Mouse (Mus musculus): ENCODE data around the gene Mospd2. TPM values are rescaled to one million over a fixed set of nuclear protein-coding genes. Genes with fewer than 3 reads are reported as not detected.
A peak's percentile ranks its signal among the peaks of the same experiment; 100 is the strongest.

Gene Mospd2
- 16.8 and 17.0 TPM in 2 replicates for polyA plus RNA-seq (2014; fragmentation: Nextera tagmentation; extraction: Ambion mirVana)

- Histone ChIP-seq H3K9ac (ENCODE audit: low read length) (peak within 1 kb of the TSS; percentile 60), H3K36me3 (ENCODE audit: control insufficient read depth, insufficient read depth, low read length) (no peaks in the 10 kb centered on the region), H3K27me3 (ENCODE audit: control insufficient read depth, insufficient read depth, low read length) (no peaks in the 10 kb centered on the region), H3K27ac (ENCODE audit: low read depth, low read length) (no peak within 1 kb of the TSS), H3K4me2 (peak within 1 kb of the TSS; percentile 47), H3K4me3 (ENCODE audit: low read depth, low read length) (peak within 1 kb of the TSS; percentile 50), H3K4me1 (ENCODE audit: control insufficient read depth, insufficient read depth, low read length) (no peaks in the 10 kb centered on the region), H3K9me3 (ENCODE audit: control insufficient read depth, low read length) (no peaks in the 10 kb centered on the region)
- ATAC-seq (ENCODE audit: low FRiP score) (peak; percentile 100), DNase-seq (ENCODE audit: low spot score, missing footprints) (peak; percentile 92)
- WGBS, result 22% methylated on average over 25 of the region's 26 CpGs
These were observed at the start of gene Mospd2, which contains the start of gene Fancb for GRCm38 (mm10) chrX:164980193-164980775. Gene Mospd2, minus strand, starts transcription at chrX:164980375. Gene Fancb, plus strand, starts transcription at chrX:164980592.

- no peaks in the 10 kb centered on the region for H3K36me3 ChIP-seq (ENCODE audit: control insufficient read depth, insufficient read depth, low read length)
- peaks cover 2% of the 10 kb centered on the region; the same call in 1 of the 2 replicates for H3K27me3 ChIP-seq (ENCODE audit: control insufficient read depth, insufficient read depth, low read length)
- no peaks in the 10 kb centered on the region for H3K9me3 ChIP-seq (ENCODE audit: control insufficient read depth, low read length)
- H3K4me2 ChIP-seq, result no peak within 1 kb of the TSS
- ATAC-seq (ENCODE audit: low FRiP score) (no peak), DNase-seq (ENCODE audit: low spot score, missing footprints) (no peak)
- no peak within 1 kb of the TSS for H3K4me3 ChIP-seq (ENCODE audit: low read depth, low read length)
- H3K27ac ChIP-seq (ENCODE audit: low read depth, low read length), result no peak within 1 kb of the TSS
- H3K4me1 ChIP-seq (ENCODE audit: control insufficient read depth, insufficient read depth, low read length), result no peaks in the 10 kb centered on the region
- no peak within 1 kb of the TSS for H3K9ac ChIP-seq (ENCODE audit: low read length)
These were observed 24.7 kb upstream of the Mospd2 start, which contains the start of gene Gm17604 for GRCm38 (mm10) chrX:165004779-165005324. Gene Gm17604, minus strand, starts transcription at chrX:165004829.

- whole genome bisulfite sequencing, result 51% methylated on average over 4 of the region's 4 CpGs
- Histone ChIP-seq H3K4me1 (ENCODE audit: control insufficient read depth, insufficient read depth, low read length) (no peaks in the 10 kb centered on the region), H3K36me3 (ENCODE audit: control insufficient read depth, insufficient read depth, low read length) (no peaks in the 10 kb centered on the region), H3K9ac (ENCODE audit: low read length) (no peak overlapping the region), H3K4me3 (ENCODE audit: low read depth, low read length) (no peak overlapping the region), H3K27ac (ENCODE audit: low read depth, low read length) (no peak overlapping the region), H3K4me2 (no peak overlapping the region), H3K9me3 (ENCODE audit: control insufficient read depth, low read length) (no peaks in the 10 kb centered on the region), H3K27me3 (ENCODE audit: control insufficient read depth, insufficient read depth, low read length) (peaks cover 2% of the 10 kb centered on the region)
- DNase-seq (ENCODE audit: low spot score, missing footprints) (no peak), ATAC-seq (ENCODE audit: low FRiP score) (no peak)
These were observed 23.0 kb upstream of the Mospd2 start for GRCm38 (mm10) chrX:165003141-165003540.

- Histone ChIP-seq H3K27me3 (ENCODE audit: control insufficient read depth, insufficient read depth, low read length) (no peaks in the 10 kb centered on the region), H3K4me3 (ENCODE audit: low read depth, low read length) (no peak overlapping the region), H3K9ac (ENCODE audit: low read length) (no peak overlapping the region), H3K4me2 (no peak overlapping the region; the same call in 1 of the 2 replicates), H3K4me1 (ENCODE audit: control insufficient read depth, insufficient read depth, low read length) (no peaks in the 10 kb centered on the region), H3K36me3 (ENCODE audit: control insufficient read depth, insufficient read depth, low read length) (no peaks in the 10 kb centered on the region), H3K9me3 (ENCODE audit: control insufficient read depth, low read length) (no peaks in the 10 kb centered on the region), H3K27ac (ENCODE audit: low read depth, low read length) (no peak overlapping the region)
- ATAC-seq (ENCODE audit: low FRiP score) (no peak), DNase-seq (ENCODE audit: low spot score, missing footprints) (no peak)
- WGBS, result 89% methylated on average over 2 of the region's 2 CpGs
These were observed 1.3 kb downstream of the Mospd2 start for GRCm38 (mm10) chrX:164978866-164979265.

- Histone ChIP-seq H3K9me3 (ENCODE audit: control insufficient read depth, low read length) (no peaks in the 10 kb centered on the region), H3K4me2 (no peak overlapping the region), H3K9ac (ENCODE audit: low read length) (no peak overlapping the region), H3K27me3 (ENCODE audit: control insufficient read depth, insufficient read depth, low read length) (no peaks in the 10 kb centered on the region), H3K4me3 (ENCODE audit: low read depth, low read length) (no peak overlapping the region), H3K36me3 (ENCODE audit: control insufficient read depth, insufficient read depth, low read length) (no peaks in the 10 kb centered on the region), H3K27ac (ENCODE audit: low read depth, low read length) (no peak overlapping the region), H3K4me1 (ENCODE audit: control insufficient read depth, insufficient read depth, low read length) (no peaks in the 10 kb centered on the region)
- ATAC-seq (ENCODE audit: low FRiP score), result no peak
- WGBS, result 78% methylated on average over 3 of the region's 3 CpGs
- DNase-seq (ENCODE audit: low spot score, missing footprints), result no peak
These were observed 9.0 kb downstream of the Mospd2 start for GRCm38 (mm10) chrX:164971206-164971605.

GRCm38 (mm10) chrX:164965750-164966448, 14.3 kb downstream of the Mospd2 start:
- WGBS, result 86% methylated on average over 3 of the region's 3 CpGs
- no peak overlapping the region for H3K4me3 ChIP-seq (ENCODE audit: low read depth, low read length)
- H3K4me2 ChIP-seq, result no peak overlapping the region
- no peaks in the 10 kb centered on the region for H3K27me3 ChIP-seq (ENCODE audit: control insufficient read depth, insufficient read depth, low read length)
- DNase-seq (ENCODE audit: low spot score, missing footprints) (no peak), ATAC-seq (ENCODE audit: low FRiP score) (no peak)
- no peak overlapping the region for H3K9ac ChIP-seq (ENCODE audit: low read length)
- no peaks in the 10 kb centered on the region for H3K9me3 ChIP-seq (ENCODE audit: control insufficient read depth, low read length)
- no peaks in the 10 kb centered on the region for H3K4me1 ChIP-seq (ENCODE audit: control insufficient read depth, insufficient read depth, low read length)
- no peak overlapping the region for H3K27ac ChIP-seq (ENCODE audit: low read depth, low read length)
- no peaks in the 10 kb centered on the region for H3K36me3 ChIP-seq (ENCODE audit: control insufficient read depth, insufficient read depth, low read length)

- Histone ChIP-seq H3K4me2 (no peak overlapping the region), H3K27ac (ENCODE audit: low read depth, low read length) (no peak overlapping the region), H3K27me3 (ENCODE audit: control insufficient read depth, insufficient read depth, low read length) (no peaks in the 10 kb centered on the region), H3K4me3 (ENCODE audit: low read depth, low read length) (no peak overlapping the region), H3K9me3 (ENCODE audit: control insufficient read depth, low read length) (no peaks in the 10 kb centered on the region), H3K9ac (ENCODE audit: low read length) (no peak overlapping the region), H3K4me1 (ENCODE audit: control insufficient read depth, insufficient read depth, low read length) (no peaks in the 10 kb centered on the region), H3K36me3 (ENCODE audit: control insufficient read depth, insufficient read depth, low read length) (no peaks in the 10 kb centered on the region)
- WGBS, result 83% methylated on average over 5 of the region's 5 CpGs
- ATAC-seq (ENCODE audit: low FRiP score) (no peak), DNase-seq (ENCODE audit: low spot score, missing footprints) (no peak)
These were observed 27.4 kb downstream of the Mospd2 start for GRCm38 (mm10) chrX:164952601-164953375.

- Histone ChIP-seq H3K36me3 (ENCODE audit: control insufficient read depth, insufficient read depth, low read length) (no peaks in the 10 kb centered on the region), H3K27me3 (ENCODE audit: control insufficient read depth, insufficient read depth, low read length) (no peaks in the 10 kb centered on the region), H3K4me2 (no peak overlapping the region), H3K27ac (ENCODE audit: low read depth, low read length) (no peak overlapping the region), H3K9me3 (ENCODE audit: control insufficient read depth, low read length) (no peaks in the 10 kb centered on the region), H3K9ac (ENCODE audit: low read length) (no peak overlapping the region), H3K4me1 (ENCODE audit: control insufficient read depth, insufficient read depth, low read length) (no peaks in the 10 kb centered on the region), H3K4me3 (ENCODE audit: low read depth, low read length) (no peak overlapping the region)
- 79% methylated on average over 11 of the region's 11 CpGs for WGBS
- ATAC-seq (ENCODE audit: low FRiP score) (no peak), DNase-seq (ENCODE audit: low spot score, missing footprints) (no peak)
These were observed 28.2 kb downstream of the Mospd2 start for GRCm38 (mm10) chrX:164951858-164952576.

All from midbrain, embryonic 11.5 days (tissue).